Mouse (Mus musculus): ENCODE results near the gene Celf6. TPM values are rescaled to one million over a fixed set of nuclear protein-coding genes. Genes with fewer than 3 reads are reported as not detected.
A peak's percentile ranks its signal among the peaks of the same experiment; 100 is the strongest.

The Celf6 gene
- polyA plus RNA-seq, 1 experiment, result not detected

DNA sequence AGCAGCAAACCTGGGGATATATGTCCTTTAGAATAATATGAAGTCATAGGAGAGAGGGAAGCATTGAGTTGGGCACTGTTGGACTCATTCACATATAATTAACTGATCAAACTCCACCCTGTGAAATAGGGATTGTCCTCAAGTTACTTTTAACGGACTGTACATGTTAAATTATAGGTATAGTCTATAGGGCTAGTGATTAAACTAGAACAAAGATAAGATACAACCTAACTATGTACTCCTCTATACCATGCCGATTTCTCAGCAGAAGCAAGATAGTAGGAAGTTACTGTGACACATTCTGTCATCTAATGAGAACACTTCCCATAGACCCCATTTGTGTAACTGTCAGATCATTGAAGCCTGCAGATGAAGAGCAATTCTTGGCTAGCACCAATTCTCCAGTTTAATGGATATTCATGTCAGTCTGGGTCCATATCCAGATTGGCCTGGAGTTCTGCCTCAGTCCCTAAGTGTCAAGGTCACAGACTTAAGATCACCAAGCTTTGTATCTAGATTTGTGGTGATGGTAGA lies 76.8 kb downstream of the Celf6 start:
- H3K36me3 ChIP-seq (ENCODE audit: control insufficient read depth, insufficient read depth, low read length), result peaks cover 15% of the 10 kb centered on the region; the same call in 1 of the 2 replicates
- TF ChIP-seq CTCF (IDR thresholded peaks at IDR 0.05; ENCODE audit: borderline replicate concordance, control insufficient read depth, extremely low read depth, insufficient read depth, low read length, poor library complexity) (no peak), POLR2A (IDR thresholded peaks at IDR 0.05; ENCODE audit: control insufficient read depth, extremely low read depth, insufficient read depth, low read length, poor library complexity) (no peak)
- no peak for DNase-seq
- H3K27me3 ChIP-seq (ENCODE audit: control insufficient read depth, insufficient read depth, low read length), result no peaks in the 10 kb centered on the region
- peaks cover 7% of the 10 kb centered on the region for H3K4me1 ChIP-seq (replicated peaks; ENCODE audit: control insufficient read depth, insufficient read depth, low read length)
- no peak overlapping the region for H3K27ac ChIP-seq (ENCODE audit: control insufficient read depth, insufficient read depth, low read length)
- no peak overlapping the region for H3K4me3 ChIP-seq (ENCODE audit: control insufficient read depth, insufficient read depth, low read length)
- 89% methylated on average over 2 of the region's 2 CpGs for WGBS

DNA sequence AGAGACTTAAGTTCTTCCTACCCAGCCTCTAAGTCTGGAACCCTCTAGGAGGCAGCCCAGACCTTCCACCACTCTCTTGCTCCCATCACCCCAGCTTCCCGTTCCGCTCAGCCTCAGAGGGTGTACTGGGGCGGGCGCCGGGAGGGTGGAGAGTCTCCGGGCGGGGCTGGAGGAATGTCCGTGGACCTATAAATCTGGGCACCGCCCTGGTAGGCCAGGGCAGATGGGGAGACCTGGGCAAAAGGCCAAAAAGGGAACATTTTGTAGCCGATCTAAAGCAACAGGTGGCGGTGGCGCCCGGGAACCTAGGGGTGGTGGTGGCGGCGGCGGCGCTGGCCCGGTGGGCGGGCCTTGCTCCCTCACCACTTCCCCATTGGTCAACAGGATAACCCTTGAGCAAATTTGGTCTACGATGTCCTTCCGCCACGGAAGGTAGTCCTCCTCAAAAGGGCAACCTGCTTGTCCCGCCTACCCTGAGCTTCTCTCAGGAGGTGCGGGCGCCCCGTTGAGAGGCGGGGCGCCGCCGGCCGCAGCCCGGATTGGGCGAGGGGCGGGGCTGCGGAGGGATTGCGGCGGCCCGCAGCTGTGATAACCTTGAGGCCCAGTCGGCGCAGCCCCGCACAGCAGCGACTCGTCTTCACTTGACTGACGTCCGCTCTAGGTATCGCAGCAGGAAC lies 78.4 kb downstream of the Celf6 start, which contains the start of gene Pkm:
Gene Pkm (plus strand): TSS at position 411 of the 677 bp plus-strand sequence.
- peak within 1 kb of the TSS; percentile 63 for H3K27ac ChIP-seq (ENCODE audit: control insufficient read depth, insufficient read depth, low read length)
- peak within 1 kb of the TSS; percentile 65 for H3K4me3 ChIP-seq (ENCODE audit: control insufficient read depth, insufficient read depth, low read length)
- H3K27me3 ChIP-seq (ENCODE audit: control insufficient read depth, insufficient read depth, low read length), result no peaks in the 10 kb centered on the region
- H3K36me3 ChIP-seq (ENCODE audit: control insufficient read depth, insufficient read depth, low read length), result 0 out of 2 replicates have a peak, but pooled peaks cover 2% of the 10 kb centered on the region
- under 1% methylated on average over 46 of the region's 46 CpGs for WGBS
- peak; percentile 96 for DNase-seq
- peaks cover 14% of the 10 kb centered on the region for H3K4me1 ChIP-seq (replicated peaks; ENCODE audit: control insufficient read depth, insufficient read depth, low read length)
- peak; percentile 37; the same call in 1 of the 2 replicates for TF ChIP-seq CTCF (IDR thresholded peaks at IDR 0.05; ENCODE audit: borderline replicate concordance, control insufficient read depth, extremely low read depth, insufficient read depth, low read length, poor library complexity)
- peak; percentile 85 for TF ChIP-seq POLR2A (IDR thresholded peaks at IDR 0.05; ENCODE audit: control insufficient read depth, extremely low read depth, insufficient read depth, low read length, poor library complexity)

Other genes with a start within 250 kb of the Celf6 start
- 5.0 and 5.3 TPM in 2 replicates for gene Bbs4, start 224.4 kb upstream of the Celf6 start, polyA plus RNA-seq (2012; rRNA removed)
- gene Arih1, start 91.3 kb upstream of the Celf6 start, polyA plus RNA-seq (2012; rRNA removed), result 32.7 and 34.1 TPM in 2 replicates
- gene Hexa, start 38.4 kb upstream of the Celf6 start, polyA plus RNA-seq (2012; rRNA removed), result 65.4 and 83.0 TPM in 2 replicates
- gene Tmem202, start 38.1 kb upstream of the Celf6 start, polyA plus RNA-seq (2012; rRNA removed), result 0.23 and 0.35 TPM in 2 replicates
- gene Parp6, start 39.4 kb downstream of the Celf6 start, polyA plus RNA-seq (2012; rRNA removed), result 45.3 and 62.9 TPM in 2 replicates
- 916 and 1,063 TPM in 2 replicates for gene Pkm, start 78.5 kb downstream of the Celf6 start, polyA plus RNA-seq (2012; rRNA removed)
- 0.69 and 1.00 TPM in 2 replicates for gene Gramd2, start 102.2 kb downstream of the Celf6 start, polyA plus RNA-seq (2012; rRNA removed)
- gene Senp8, start 172.8 kb downstream of the Celf6 start, polyA plus RNA-seq (2012; rRNA removed), result 2.4 and 3.2 TPM in 2 replicates
- gene Myo9a, start 173.0 kb downstream of the Celf6 start, polyA plus RNA-seq (2012; rRNA removed), result 2.4 and 4.1 TPM in 2 replicates

All from thymus, adult 2 months (tissue).